Comparison of ENCODE assay signal across 8 mouse cellular contexts in genomic region chr11:76622152-76622565, GRCm38 (mm10). TPM values are rescaled to one million over a fixed set of nuclear protein-coding genes. Genes with fewer than 3 reads are reported as not detected.
DNase-seq lines count a peak whose midpoint lies in the region; ATAC-seq and TF ChIP-seq lines count a peak whose summit lies in the region.

Gene Abr, minus strand, starts transcription at chr11:76622314.

- H3K36me3 ChIP-seq in embryonic facial prominence, embryonic 12.5 days: no peaks in the 10 kb centered on the region
- no peaks in the 10 kb centered on the region for H3K36me3 ChIP-seq in heart, postnatal 0 days (replicated peaks; ENCODE audit: control insufficient read depth, insufficient read depth, low read length)
- H3K36me3 ChIP-seq in liver, embryonic 16.5 days (ENCODE audit: control insufficient read depth, insufficient read depth): no peaks in the 10 kb centered on the region
- no peaks in the 10 kb centered on the region for H3K36me3 ChIP-seq in neural tube, embryonic 14.5 days (ENCODE audit: control insufficient read depth, insufficient read depth, low read length)

- H3K27ac ChIP-seq in embryonic facial prominence, embryonic 12.5 days: no peak within 1 kb of the TSS
- H3K27ac ChIP-seq in heart, postnatal 0 days (ENCODE audit: low read depth): no peak within 1 kb of the TSS
- H3K27ac ChIP-seq in liver, embryonic 16.5 days (ENCODE audit: low read length): no peak within 1 kb of the TSS
- no peak within 1 kb of the TSS for H3K27ac ChIP-seq in neural tube, embryonic 14.5 days (ENCODE audit: low read depth, low read length)

- peak within 1 kb of the TSS; percentile 100 for H3K4me2 ChIP-seq in embryonic facial prominence, embryonic 12.5 days (replicated peaks)
- H3K4me2 ChIP-seq in heart, postnatal 0 days (ENCODE audit: low read depth, low read length): peak within 1 kb of the TSS; percentile 84
- H3K4me2 ChIP-seq in liver, embryonic 16.5 days (ENCODE audit: low read depth, low read length): peak within 1 kb of the TSS; percentile 73
- H3K4me2 ChIP-seq in neural tube, embryonic 14.5 days (ENCODE audit: low read depth, low read length): peak within 1 kb of the TSS; percentile 100

- TF ChIP-seq EP300 in heart, postnatal 0 days (IDR thresholded peaks at IDR 0.05; ENCODE audit: low read depth): no peak

- H3K4me1 ChIP-seq in embryonic facial prominence, embryonic 12.5 days: peaks cover 6% of the 10 kb centered on the region
- H3K4me1 ChIP-seq in heart, postnatal 0 days (ENCODE audit: control insufficient read depth, insufficient read depth): peaks cover 12% of the 10 kb centered on the region; the same call in 1 of the 2 replicates
- no peaks in the 10 kb centered on the region; the same call in none of the 2 replicates for H3K4me1 ChIP-seq in liver, embryonic 16.5 days (ENCODE audit: control insufficient read depth, low read depth, low read length)
- H3K4me1 ChIP-seq in neural tube, embryonic 14.5 days (ENCODE audit: control insufficient read depth, insufficient read depth, low read length): peaks cover 9% of the 10 kb centered on the region

- peak; percentile 10; the same call in 1 of the 2 replicates for TF ChIP-seq CTCF in heart, postnatal 0 days (IDR thresholded peaks at IDR 0.05; ENCODE audit: low read depth)

- WGBS in embryonic facial prominence, embryonic 12.5 days: under 1% methylated on average over 31 of the region's 31 CpGs
- WGBS in heart, postnatal 0 days: under 1% methylated on average over 31 of the region's 31 CpGs
- under 1% methylated on average over 31 of the region's 31 CpGs for WGBS in liver, embryonic 16.5 days (ENCODE audit: insufficient replicate concordance)
- WGBS in neural tube, embryonic 14.5 days: under 1% methylated on average over 31 of the region's 31 CpGs

- peak within 1 kb of the TSS; percentile 67 for H3K4me3 ChIP-seq in embryonic facial prominence, embryonic 12.5 days
- H3K4me3 ChIP-seq in heart, postnatal 0 days (ENCODE audit: low read depth, low read length): peak within 1 kb of the TSS; percentile 73
- H3K4me3 ChIP-seq in liver, embryonic 16.5 days (ENCODE audit: low read depth, low read length): peak within 1 kb of the TSS; percentile 60
- H3K4me3 ChIP-seq in neural tube, embryonic 14.5 days (ENCODE audit: low read depth, low read length): peak within 1 kb of the TSS; percentile 53

- DNase-seq in A20 (ENCODE audit: low read depth, low spot score): peak; percentile 64
- peak; percentile 52 for DNase-seq in Muller cell, postnatal 12 days (ENCODE audit: inconsistent ontology term)
- DNase-seq in heart, postnatal 0 days (ENCODE audit: low spot score): no peak
- DNase-seq in kidney, postnatal 14 days: peak; percentile 58
- peak; percentile 54 for DNase-seq in urinary bladder, postnatal 14 days (ENCODE audit: low spot score)

- no peaks in the 10 kb centered on the region for H3K9me3 ChIP-seq in embryonic facial prominence, embryonic 12.5 days
- no peaks in the 10 kb centered on the region for H3K9me3 ChIP-seq in heart, postnatal 0 days (replicated peaks; ENCODE audit: control insufficient read depth, low read length)
- no peaks in the 10 kb centered on the region for H3K9me3 ChIP-seq in liver, embryonic 16.5 days (replicated peaks; ENCODE audit: control insufficient read depth, low read length)
- H3K9me3 ChIP-seq in neural tube, embryonic 14.5 days (ENCODE audit: control insufficient read depth, low read length): no peaks in the 10 kb centered on the region

- H3K9ac ChIP-seq in embryonic facial prominence, embryonic 12.5 days: peak within 1 kb of the TSS; percentile 65
- peak within 1 kb of the TSS; percentile 57 for H3K9ac ChIP-seq in heart, postnatal 0 days (replicated peaks; ENCODE audit: low read depth, low read length)
- peak within 1 kb of the TSS; percentile 15; the same call in 1 of the 2 replicates for H3K9ac ChIP-seq in liver, embryonic 16.5 days (ENCODE audit: low read depth, low read length)
- peak within 1 kb of the TSS; percentile 56 for H3K9ac ChIP-seq in neural tube, embryonic 14.5 days (replicated peaks; ENCODE audit: low read depth, low read length)

- peak; percentile 58; the same call in 1 of the 2 replicates for ATAC-seq in embryonic facial prominence, embryonic 12.5 days (ENCODE audit: insufficient number of reproducible peaks, insufficient read depth, low FRiP score, low TSS enrichment)
- no peak for ATAC-seq in heart, postnatal 0 days (ENCODE audit: insufficient read depth, low read depth)
- ATAC-seq in liver, embryonic 16.5 days (ENCODE audit: low read depth): no peak
- ATAC-seq in neural tube, embryonic 14.5 days (ENCODE audit: low read depth): 0 out of 2 replicates have a peak, but pooled peaks have one; percentile 19

- H3K27me3 ChIP-seq in embryonic facial prominence, embryonic 12.5 days: peaks cover 26% of the 10 kb centered on the region
- peaks cover 34% of the 10 kb centered on the region for H3K27me3 ChIP-seq in heart, postnatal 0 days (ENCODE audit: control insufficient read depth, insufficient read depth, low read length)
- peaks cover 50% of the 10 kb centered on the region for H3K27me3 ChIP-seq in liver, embryonic 16.5 days (ENCODE audit: control insufficient read depth, insufficient read depth, low read depth, low read length)
- no peaks in the 10 kb centered on the region; the same call in none of the 2 replicates for H3K27me3 ChIP-seq in neural tube, embryonic 14.5 days (ENCODE audit: control insufficient read depth, insufficient read depth, low read length)

RNA-seq across cellular contexts. Expression of gene Abr, which starts in this region (rescaled TPM):
- polyA plus RNA-seq in embryonic facial prominence, embryonic 12.5 days (2016; fragmentation: Nextera tagmentation; extraction: Ambion mirVana): 46.7 and 48.6 TPM in 2 replicates
- total RNA-seq in heart, postnatal 0 days (2014; rRNA removed; ENCODE audit: low replicate concordance): 37.3 and 48.9 TPM in 2 replicates
- polyA plus RNA-seq in heart, postnatal 0 days (2015; fragmentation: Nextera tagmentation; extraction: Ambion mirVana): 12.1 and 14.1 TPM in 2 replicates
- polyA plus RNA-seq in liver, embryonic 16.5 days (2015; fragmentation: Nextera tagmentation; extraction: Ambion mirVana): 2.5 and 3.7 TPM in 2 replicates
- polyA plus RNA-seq in neural tube, embryonic 14.5 days (2014; fragmentation: Nextera tagmentation; extraction: Ambion mirVana): 99.2 and 115 TPM in 2 replicates

Comparison
In these comparisons a context has a peak if more than half of its experiments do, and no peak if none do; other contexts are left out.
1. ATAC-seq: peak in embryonic facial prominence, embryonic 12.5 days (single experiment) and neural tube, embryonic 14.5 days (single experiment); none in heart, postnatal 0 days (single experiment) and liver, embryonic 16.5 days (single experiment).
2. H3K9ac ChIP-seq: peak in every context shown above with its lines; median percentile 65 in embryonic facial prominence, embryonic 12.5 days; 57 in heart, postnatal 0 days; 56 in neural tube, embryonic 14.5 days; 15 in liver, embryonic 16.5 days.
3. Peak in every context shown above with its lines, with median percentiles within 50 percentile points of each other: H3K4me2 ChIP-seq and H3K4me3 ChIP-seq.